Mouse (Mus musculus): ENCODE results near the gene Zbtb48.

DNA sequence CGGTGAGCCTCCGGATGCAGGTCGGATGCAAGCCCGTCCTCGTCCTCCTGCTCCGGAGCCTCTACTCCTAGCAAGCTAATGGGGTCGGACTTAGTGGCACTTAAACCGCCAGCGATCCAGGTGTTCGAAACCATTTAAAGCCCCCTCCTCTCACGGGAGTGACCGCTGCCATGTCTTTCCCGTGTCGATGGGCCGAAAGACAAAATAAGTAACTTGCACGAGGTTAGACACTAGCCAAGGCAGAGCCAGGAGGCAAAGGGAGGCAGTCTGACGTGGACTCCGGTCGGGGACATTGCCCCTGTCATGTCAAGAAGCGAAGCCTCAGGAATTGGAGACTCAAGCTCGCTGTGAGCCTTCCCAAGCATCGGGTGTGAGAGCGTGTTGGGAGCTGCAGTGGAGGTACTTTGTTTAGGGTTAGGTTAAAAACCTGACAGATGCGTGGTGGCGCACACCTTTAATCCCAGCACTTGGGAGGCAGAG lies 12.4 kb upstream of the Zbtb48 start:
- TF ChIP-seq CTCF (conservative IDR thresholded peaks at IDR 0.05; ENCODE audit: low read length) (no peak), POU5F1 (IDR thresholded peaks at IDR 0.05; ENCODE audit: borderline replicate concordance, low read length) (no peak)
